Mouse (Mus musculus) myocyte (in vitro differentiated cells): ENCODE data around the gene Sox5. TPM values are rescaled to one million over a fixed set of nuclear protein-coding genes. Genes with fewer than 3 reads are reported as not detected.

Experiments
- H3K27me3 ChIP-seq: one replicate; pipeline ENCODE4 v1.6.1; 2011; ENCODE audit not compliant: control insufficient read depth, insufficient read depth, insufficient read length
- H3K36me3 ChIP-seq: one replicate; pipeline ENCODE4 v1.6.1; 2011; ENCODE audit not compliant: control insufficient read depth, insufficient read depth
- H3K4me2 ChIP-seq: one replicate; pipeline ENCODE4 v1.6.1; 2011; ENCODE audit warnings: low read depth, control low read depth
- H3K4me3 ChIP-seq: one replicate; pipeline ENCODE4 v1.5.1; 2011; ENCODE audit warnings: mild to moderate bottlenecking, control low read depth, moderate library complexity
- H3K79me2 ChIP-seq: one replicate; pipeline ENCODE4 v1.6.1; 2011; ENCODE audit not compliant: control insufficient read depth, insufficient read depth
- H3ac ChIP-seq: one replicate; pipeline ENCODE4 v1.6.1; 2011; ENCODE audit not compliant: control insufficient read depth, insufficient read length
- CEBPB ChIP-seq: IDR thresholded peaks from 2 replicates; pipeline ENCODE4 v1.6.1; 2011; ENCODE audit warnings: mild to moderate bottlenecking, moderate library complexity; ENCODE audit not compliant: poor library complexity, insufficient read depth, severe bottlenecking
- E2F4 ChIP-seq: IDR thresholded peaks from one replicate; pipeline ENCODE4 v1.6.1; 2011; ENCODE audit warnings: mild to moderate bottlenecking, control low read depth, moderate library complexity; ENCODE audit not compliant: insufficient read depth
- MAX ChIP-seq: IDR thresholded peaks from one replicate; pipeline ENCODE4 v1.6.1; 2011; ENCODE audit warnings: low read depth, mild to moderate bottlenecking, control low read depth
- MYOD1 ChIP-seq, 3 experiments: IDR thresholded peaks; one replicate each; pipeline ENCODE4 v1.6.1; 2011; ENCODE audit warnings: control low read depth in 2 of 3, low read depth in 2 of 3, mild to moderate bottlenecking in 2 of 3, moderate library complexity in 1 of 3; ENCODE audit not compliant: insufficient read length in 2 of 3, control insufficient read depth in 1 of 3
- MYOG ChIP-seq, 3 experiments: IDR thresholded peaks; one replicate each; pipeline ENCODE4 v1.6.1; 2011; ENCODE audit warnings: control low read depth in 2 of 3, low read depth in 2 of 3, mild to moderate bottlenecking in 2 of 3; ENCODE audit not compliant: insufficient read length in 2 of 3, control insufficient read depth in 1 of 3, insufficient read depth in 1 of 3
- POLR2A ChIP-seq: IDR thresholded peaks from one replicate; pipeline ENCODE4 v1.6.1; 2011; ENCODE audit warnings: low read depth, mild to moderate bottlenecking, control low read depth, moderate library complexity; ENCODE audit not compliant: insufficient read length
- POLR2AphosphoS2 ChIP-seq: IDR thresholded peaks from one replicate; pipeline ENCODE4 v1.6.1; 2011; ENCODE audit warnings: low read depth, control low read depth; ENCODE audit not compliant: insufficient read length
- REST ChIP-seq: IDR thresholded peaks from one replicate; pipeline ENCODE4 v1.6.1; 2011; ENCODE audit warnings: mild to moderate bottlenecking, control low read depth, moderate library complexity; ENCODE audit not compliant: insufficient read depth, insufficient read length
- SRF ChIP-seq: IDR thresholded peaks from one replicate; pipeline ENCODE4 v1.6.1; 2011; ENCODE audit warnings: low read depth; ENCODE audit not compliant: control insufficient read depth, insufficient read length
- TCF12 ChIP-seq: IDR thresholded peaks from one replicate; pipeline ENCODE4 v1.6.1; 2011; ENCODE audit warnings: mild to moderate bottlenecking, control low read depth; ENCODE audit not compliant: poor library complexity, insufficient read depth, severe bottlenecking
- TCF3 ChIP-seq: IDR thresholded peaks from one replicate; pipeline ENCODE4 v1.6.1; 2011; ENCODE audit warnings: low read depth, control low read depth; ENCODE audit not compliant: insufficient read length
- USF1 ChIP-seq: IDR thresholded peaks from one replicate; pipeline ENCODE4 v1.6.1; 2011; ENCODE audit warnings: low read depth, mild to moderate bottlenecking, control low read depth, moderate library complexity
- polyA plus RNA-seq: library from polyadenylated mRNA; unstranded; fragments of >200 nt; fragmentation: generic; extraction: Trizol; gene quantifications from one replicate; pipeline ENCODE4 v1.2.1, GENCODE M21; 2012; ENCODE audit warnings: missing spikeins

Sox5 gene
- polyA plus RNA-seq, 1 experiment = 0.50 TPM

- TF ChIP-seq CEBPB (no peak), SRF (no peak), TCF3 (no peak), MYOG (IDR thresholded peaks at IDR 0.05; ENCODE audit: control insufficient read depth in 1 of 3, insufficient read depth in 1 of 3, insufficient read length in 2 of 3, low read depth in 2 of 3) (no peak), REST (no peak), MAX (no peak), POLR2AphosphoS2 (no peak), USF1 (no peak), POLR2A (no peak)
- H3K36me3 ChIP-seq = no peaks in the 10 kb centered on the region
- no peaks in the 10 kb centered on the region for H3K79me2 ChIP-seq
- no peaks in the 10 kb centered on the region for H3K27me3 ChIP-seq
- no peak overlapping the region for H3K4me3 ChIP-seq
- H3ac ChIP-seq = no peak overlapping the region
- H3K4me2 ChIP-seq = no peak overlapping the region
Observed at GRCm38 (mm10) chr6:144343338-144343737, 438.4 kb downstream of the Sox5 start.

GRCm38 (mm10) chr6:144339554-144339953 lies 442.2 kb downstream of the Sox5 start:
- Histone ChIP-seq H3K4me3 (no peak overlapping the region), H3ac (no peak overlapping the region), H3K79me2 (no peaks in the 10 kb centered on the region), H3K27me3 (no peaks in the 10 kb centered on the region), H3K4me2 (no peak overlapping the region), H3K36me3 (no peaks in the 10 kb centered on the region)
- TF ChIP-seq MYOG (IDR thresholded peaks at IDR 0.05; ENCODE audit: control insufficient read depth in 1 of 3, insufficient read depth in 1 of 3, insufficient read length in 2 of 3, low read depth in 2 of 3) = no peak
- no peak for TF ChIP-seq REST
- TF ChIP-seq POLR2AphosphoS2 = no peak
- no peak for TF ChIP-seq TCF3
- no peak for TF ChIP-seq POLR2A
- TF ChIP-seq MAX = no peak
- no peak for TF ChIP-seq USF1
- TF ChIP-seq TCF12 = no peak
- TF ChIP-seq SRF = no peak
- no peak for TF ChIP-seq MYOD1 (IDR thresholded peaks at IDR 0.05; ENCODE audit: control insufficient read depth in 1 of 3, insufficient read length in 2 of 3, low read depth in 2 of 3)
- no peak for TF ChIP-seq CEBPB
- no peak for TF ChIP-seq E2F4

- Histone ChIP-seq H3K27me3 (no peaks in the 10 kb centered on the region), H3ac (no peak overlapping the region), H3K4me2 (no peak overlapping the region), H3K79me2 (no peaks in the 10 kb centered on the region), H3K4me3 (no peak overlapping the region), H3K36me3 (no peaks in the 10 kb centered on the region)
- no peak for TF ChIP-seq SRF
- TF ChIP-seq MAX = no peak
- TF ChIP-seq TCF12 = no peak
- no peak for TF ChIP-seq E2F4
Observed at GRCm38 (mm10) chr6:144339006-144339405, 442.8 kb downstream of the Sox5 start.

GRCm38 (mm10) chr6:144338221-144338620 lies 443.6 kb downstream of the Sox5 start:
- no peaks in the 10 kb centered on the region for H3K79me2 ChIP-seq
- no peaks in the 10 kb centered on the region for H3K27me3 ChIP-seq
- no peaks in the 10 kb centered on the region for H3K36me3 ChIP-seq
- TF ChIP-seq CEBPB = no peak
- no peak for TF ChIP-seq MYOG (IDR thresholded peaks at IDR 0.05; ENCODE audit: control insufficient read depth in 1 of 3, insufficient read depth in 1 of 3, insufficient read length in 2 of 3, low read depth in 2 of 3)
- no peak for TF ChIP-seq TCF12
- TF ChIP-seq POLR2A = no peak
- TF ChIP-seq USF1 = no peak
- H3K4me2 ChIP-seq = no peak overlapping the region
- no peak overlapping the region for H3K4me3 ChIP-seq
- no peak overlapping the region for H3ac ChIP-seq

- TF ChIP-seq TCF12 (no peak), POLR2A (no peak), MAX (no peak), POLR2AphosphoS2 (no peak), TCF3 (no peak), MYOD1 (IDR thresholded peaks at IDR 0.05; ENCODE audit: control insufficient read depth in 1 of 3, insufficient read length in 2 of 3, low read depth in 2 of 3) (no peak), SRF (no peak), REST (no peak), MYOG (IDR thresholded peaks at IDR 0.05; ENCODE audit: control insufficient read depth in 1 of 3, insufficient read depth in 1 of 3, insufficient read length in 2 of 3, low read depth in 2 of 3) (no peak), E2F4 (no peak), CEBPB (no peak), USF1 (no peak)
- Histone ChIP-seq H3K4me3 (no peak overlapping the region), H3K27me3 (no peaks in the 10 kb centered on the region), H3K79me2 (no peaks in the 10 kb centered on the region), H3K4me2 (no peak overlapping the region), H3K36me3 (no peaks in the 10 kb centered on the region), H3ac (no peak overlapping the region)
Observed at GRCm38 (mm10) chr6:144337436-144337969, 444.3 kb downstream of the Sox5 start.
